Mouse (Mus musculus): ENCODE results near the gene Dennd1c. TPM values are rescaled to one million over a fixed set of nuclear protein-coding genes. Genes with fewer than 3 reads are reported as not detected.
A peak's percentile ranks its signal among the peaks of the same experiment; 100 is the strongest.

Dennd1c gene
- 16.7 and 25.0 TPM in 2 replicates for total RNA-seq (2015; ENCODE audit: low replicate concordance)
- total RNA-seq (2017; ENCODE audit: low replicate concordance) = 2.4 and 7.2 TPM in 2 replicates

- ATAC-seq (replicated peaks; ENCODE audit: low FRiP score, poor library complexity, severe bottlenecking) = no peak
These were observed at the start of gene Dennd1c for GRCm38 (mm10) chr17:57078336-57078735. Gene Dennd1c (minus strand): TSS chr17:57078514.

GRCm38 (mm10) chr17:57125853-57126622 is 47.7 kb upstream of the Dennd1c start:
- no peak for ATAC-seq (replicated peaks; ENCODE audit: low FRiP score, poor library complexity, severe bottlenecking)

- no peak for ATAC-seq (replicated peaks; ENCODE audit: low FRiP score, poor library complexity, severe bottlenecking)
These were observed 46.5 kb upstream of the Dennd1c start for GRCm38 (mm10) chr17:57124792-57125191.

GRCm38 (mm10) chr17:57123192-57124118 is 45.1 kb upstream of the Dennd1c start:
- no peak for ATAC-seq (replicated peaks; ENCODE audit: low FRiP score, poor library complexity, severe bottlenecking)

GRCm38 (mm10) chr17:57121856-57122255 is 43.5 kb upstream of the Dennd1c start:
- no peak for ATAC-seq (replicated peaks; ENCODE audit: low FRiP score, poor library complexity, severe bottlenecking)

GRCm38 (mm10) chr17:57118524-57119349 is 40.4 kb upstream of the Dennd1c start:
- ATAC-seq (replicated peaks; ENCODE audit: low FRiP score, poor library complexity, severe bottlenecking) = peak; percentile 67

GRCm38 (mm10) chr17:57116801-57117200 is 38.5 kb upstream of the Dennd1c start:
- ATAC-seq (replicated peaks; ENCODE audit: low FRiP score, poor library complexity, severe bottlenecking) = no peak

GRCm38 (mm10) chr17:57112768-57113474 is 34.6 kb upstream of the Dennd1c start:
- ATAC-seq (replicated peaks; ENCODE audit: low FRiP score, poor library complexity, severe bottlenecking) = no peak

- ATAC-seq (replicated peaks; ENCODE audit: low FRiP score, poor library complexity, severe bottlenecking) = no peak
These were observed 31.7 kb upstream of the Dennd1c start for GRCm38 (mm10) chr17:57110005-57110404.

- ATAC-seq (replicated peaks; ENCODE audit: low FRiP score, poor library complexity, severe bottlenecking) = no peak
These were observed 30.4 kb upstream of the Dennd1c start for GRCm38 (mm10) chr17:57108666-57109171.

DNA sequence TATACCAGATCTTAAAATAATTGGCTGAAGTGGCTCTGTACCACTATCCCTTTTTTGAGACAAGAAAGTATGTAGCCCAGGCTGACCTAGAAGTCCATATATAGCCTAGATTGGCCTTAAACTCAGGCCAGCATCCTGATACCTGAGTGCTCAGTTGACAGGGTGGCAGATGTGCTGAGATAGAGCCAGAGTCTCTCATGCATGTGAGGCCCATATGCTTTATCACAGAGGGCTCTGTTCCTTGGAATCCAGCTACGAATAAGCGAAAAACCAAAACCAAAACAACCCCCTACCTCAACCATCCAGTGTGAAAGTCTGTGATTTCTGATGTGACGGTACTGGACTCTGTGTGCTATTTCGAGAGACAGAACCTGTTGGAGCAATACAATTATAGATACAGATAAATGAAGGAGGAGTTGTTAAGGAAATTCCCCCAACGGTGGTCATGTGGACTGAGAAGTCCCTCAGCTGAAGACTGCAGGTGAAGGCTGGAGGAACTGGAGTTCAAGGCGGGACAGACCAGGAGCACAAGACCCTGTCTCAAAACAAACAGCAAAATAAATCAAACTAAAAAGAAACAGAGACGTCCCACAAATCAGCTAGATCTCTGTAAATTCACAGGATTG is 29.8 kb upstream of the Dennd1c start:
- no peak for ATAC-seq (replicated peaks; ENCODE audit: low FRiP score, poor library complexity, severe bottlenecking)

DNA sequence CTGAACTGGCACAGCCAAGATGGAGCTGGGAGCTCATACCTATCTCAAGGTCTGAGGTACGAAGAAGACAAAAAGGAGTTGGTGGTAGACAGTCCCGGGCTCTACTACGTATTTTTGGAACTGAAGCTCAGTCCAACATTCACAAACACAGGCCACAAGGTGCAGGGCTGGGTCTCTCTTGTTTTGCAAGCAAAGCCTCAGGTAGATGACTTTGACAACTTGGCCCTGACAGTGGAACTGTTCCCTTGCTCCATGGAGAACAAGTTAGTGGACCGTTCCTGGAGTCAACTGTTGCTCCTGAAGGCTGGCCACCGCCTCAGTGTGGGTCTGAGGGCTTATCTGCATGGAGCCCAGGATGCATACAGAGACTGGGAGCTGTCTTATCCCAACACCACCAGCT is 28.8 kb upstream of the Dennd1c start:
- no peak for ATAC-seq (replicated peaks; ENCODE audit: low FRiP score, poor library complexity, severe bottlenecking)

DNA sequence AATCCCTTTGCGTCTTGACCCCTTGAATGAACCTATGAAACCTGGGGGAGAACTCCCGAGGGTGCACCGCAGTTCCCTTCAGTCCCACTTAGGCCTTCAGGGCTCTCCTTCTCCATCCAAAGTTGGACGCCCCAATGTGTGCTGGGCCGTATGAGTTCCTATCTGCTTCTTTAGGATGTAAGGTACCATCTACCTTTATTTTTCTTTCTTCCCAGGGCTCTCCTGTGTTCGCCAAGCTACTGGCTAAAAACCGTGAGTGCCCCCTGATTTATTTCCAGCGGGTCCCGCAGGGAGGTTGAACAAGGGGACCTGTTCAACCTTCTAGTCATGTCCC is 27.7 kb upstream of the Dennd1c start:
- no peak for ATAC-seq (replicated peaks; ENCODE audit: low FRiP score, poor library complexity, severe bottlenecking)

GRCm38 (mm10) chr17:57105181-57106034 is 27.1 kb upstream of the Dennd1c start, which contains the start of gene Tnfsf9:
Gene Tnfsf9 (plus strand): TSS chr17:57105325.
- no peak for ATAC-seq (replicated peaks; ENCODE audit: low FRiP score, poor library complexity, severe bottlenecking)

DNA sequence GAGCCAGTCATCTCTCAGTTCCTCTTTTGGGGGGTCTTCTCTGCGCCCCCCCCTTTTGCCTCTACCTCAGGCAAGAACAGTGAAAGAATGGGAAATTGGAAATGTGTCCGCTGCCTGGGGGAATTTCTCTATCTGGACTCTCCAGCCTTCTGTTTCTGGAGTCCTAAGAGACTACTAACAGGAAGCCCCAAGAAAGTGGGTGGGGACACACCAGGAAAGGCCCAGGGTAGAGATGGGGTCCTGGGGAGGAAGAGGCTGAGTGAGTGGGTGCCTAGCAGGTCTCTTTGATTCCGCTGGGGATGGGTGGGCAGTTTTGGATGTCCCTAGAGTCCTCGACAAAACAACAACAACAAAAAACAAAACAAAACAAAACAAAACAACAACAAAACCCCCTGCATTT is 26.2 kb upstream of the Dennd1c start:
- ATAC-seq (replicated peaks; ENCODE audit: low FRiP score, poor library complexity, severe bottlenecking) = no peak

DNA sequence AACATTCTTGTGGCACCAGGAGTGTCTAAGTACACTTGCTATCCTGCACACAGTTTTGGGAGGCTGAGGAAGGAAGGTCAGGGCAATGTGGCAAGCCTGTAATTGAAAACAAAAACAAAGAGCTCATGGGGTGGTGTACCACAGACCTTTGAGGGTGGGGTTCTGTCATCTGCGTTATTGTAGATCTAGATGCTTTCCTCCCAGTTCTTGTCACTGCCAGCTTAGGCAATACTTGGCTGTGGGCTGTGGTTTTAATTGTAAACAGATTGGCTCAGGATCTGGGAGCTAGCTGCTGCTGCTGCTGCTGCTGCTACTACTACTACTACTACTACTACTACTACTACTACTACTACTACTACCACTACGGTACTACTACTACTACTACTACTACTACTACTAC is 24.0 kb upstream of the Dennd1c start:
- ATAC-seq (replicated peaks; ENCODE audit: low FRiP score, poor library complexity, severe bottlenecking) = no peak

- ATAC-seq (replicated peaks; ENCODE audit: low FRiP score, poor library complexity, severe bottlenecking) = no peak
These were observed 21.5 kb upstream of the Dennd1c start for GRCm38 (mm10) chr17:57099629-57100325.

Measured in erythroblast, adult 5-6 weeks (primary cell).